Mouse (Mus musculus) CD4-positive, CD25-positive, alpha-beta regulatory T cell, adult 4 months (primary cell): ENCODE measurements around the gene Jam3. TPM values are rescaled to one million over a fixed set of nuclear protein-coding genes. Genes with fewer than 3 reads are reported as not detected.
"Not testable (repeated sequence)": the region's sequence is repeated elsewhere in the genome, so short reads cannot be mapped to it uniquely, and the experiment has no call there.

Experiments used
- ATAC-seq: one replicate; pipeline ENCODE4 v1.8.0; 2017
- polyA plus RNA-seq, 2 experiments: library from polyadenylated mRNA; unstranded; fragments of 100-300 nt; shearing (Covaris generic); gene quantifications; one replicate each; pipeline ENCODE4 v1.2.1; 2017

The Jam3 gene
- polyA plus RNA-seq, 2 experiments from 2014 or later, result 0.32 to 0.39 TPM

DNA sequence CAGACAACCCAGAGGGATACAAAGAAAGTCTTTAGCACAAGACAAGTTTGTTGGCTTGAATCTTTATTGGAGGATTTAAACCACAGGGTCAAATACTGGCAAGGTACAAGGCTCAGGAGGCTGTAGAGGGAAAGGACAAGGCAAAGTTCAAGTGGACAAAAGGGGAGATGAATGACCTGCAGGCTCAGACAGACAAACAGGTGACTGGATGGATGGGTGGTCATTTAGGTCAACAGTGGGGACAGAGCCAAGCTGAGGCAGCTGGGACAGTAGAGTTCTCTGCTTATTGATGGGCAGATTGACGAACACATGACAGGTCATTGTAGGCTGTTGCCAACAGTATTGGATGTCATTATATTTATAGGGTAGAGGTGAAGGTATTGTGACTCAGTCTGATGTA, 11.8 kb upstream of the Jam3 start:
- no peak for ATAC-seq

DNA sequence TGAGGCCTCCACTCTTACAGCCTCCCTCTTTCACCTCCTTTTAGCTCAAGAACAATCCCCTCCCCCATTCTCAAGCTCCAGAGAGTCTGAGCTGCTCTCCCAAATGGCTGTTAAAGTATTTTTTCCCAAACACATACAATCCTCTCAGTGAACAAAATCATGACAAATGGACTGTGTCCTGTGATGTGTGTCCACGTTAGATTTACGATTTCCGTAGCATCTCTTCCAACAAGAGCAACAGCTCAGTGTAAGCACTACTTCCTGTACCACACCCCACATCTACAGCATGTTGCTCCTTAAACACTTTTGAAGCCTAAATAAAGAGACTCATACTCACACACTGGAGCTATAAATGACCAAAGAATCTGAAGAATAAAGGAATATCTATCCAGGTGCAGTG, 10.4 kb upstream of the Jam3 start:
- no peak for ATAC-seq

DNA sequence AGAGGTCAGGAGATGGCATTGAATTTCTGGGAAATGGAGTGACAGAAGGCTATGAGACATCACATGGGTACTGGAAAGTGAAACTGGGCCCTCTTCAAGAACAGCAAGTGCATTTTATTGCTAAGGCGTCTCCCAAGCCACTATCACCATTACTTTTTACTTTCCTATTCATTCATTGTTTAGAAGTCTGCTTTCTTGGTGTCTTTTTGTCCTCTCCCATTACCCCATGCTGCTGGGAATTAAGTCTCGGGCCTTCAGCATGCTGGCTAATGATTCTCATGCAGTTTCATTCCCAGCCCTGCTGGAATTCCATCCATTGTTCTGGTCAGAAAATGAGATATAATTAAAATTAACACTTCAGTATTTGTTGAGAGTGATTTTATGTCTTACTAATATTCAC, 9.7 kb upstream of the Jam3 start:
- ATAC-seq, result no peak

DNA sequence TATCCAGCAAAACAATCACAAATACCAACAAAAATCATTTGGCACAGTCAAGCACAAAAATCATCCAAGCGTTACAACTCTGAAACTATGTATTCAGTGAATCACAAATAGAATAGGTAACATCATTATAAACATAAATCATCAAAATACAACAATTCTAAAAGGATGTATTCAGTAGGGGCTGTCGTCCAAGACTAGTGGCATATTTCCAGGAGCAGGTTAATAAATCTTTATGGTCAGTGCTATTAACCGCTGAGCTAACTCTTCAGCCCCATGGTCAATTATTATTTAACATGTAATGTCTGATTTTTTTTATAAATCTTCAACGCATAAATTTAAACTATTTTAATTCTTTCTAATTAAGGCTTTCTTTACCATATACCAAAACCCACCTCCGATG, 8.4 kb upstream of the Jam3 start:
- ATAC-seq, result not testable (repeated sequence)

DNA sequence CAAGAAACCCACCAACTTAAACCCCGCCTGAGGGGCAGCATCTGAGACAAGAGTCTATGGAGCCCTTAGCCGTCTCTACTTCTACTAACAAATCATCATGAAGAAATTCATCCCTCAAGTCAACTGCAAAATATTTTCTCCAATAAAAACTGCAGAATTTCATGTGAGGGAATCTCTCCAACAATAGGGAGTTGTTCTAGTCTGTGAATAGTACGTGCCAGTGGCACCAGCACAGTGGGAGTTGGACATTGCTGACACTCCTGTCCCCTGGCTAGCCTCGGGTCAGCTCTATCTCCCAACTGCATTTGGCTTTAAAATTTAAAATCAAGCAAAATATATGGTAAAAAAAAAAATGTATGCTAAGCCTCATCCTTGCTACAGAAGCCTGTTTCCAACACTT, 1.4 kb downstream of the Jam3 start:
- no peak for ATAC-seq

DNA sequence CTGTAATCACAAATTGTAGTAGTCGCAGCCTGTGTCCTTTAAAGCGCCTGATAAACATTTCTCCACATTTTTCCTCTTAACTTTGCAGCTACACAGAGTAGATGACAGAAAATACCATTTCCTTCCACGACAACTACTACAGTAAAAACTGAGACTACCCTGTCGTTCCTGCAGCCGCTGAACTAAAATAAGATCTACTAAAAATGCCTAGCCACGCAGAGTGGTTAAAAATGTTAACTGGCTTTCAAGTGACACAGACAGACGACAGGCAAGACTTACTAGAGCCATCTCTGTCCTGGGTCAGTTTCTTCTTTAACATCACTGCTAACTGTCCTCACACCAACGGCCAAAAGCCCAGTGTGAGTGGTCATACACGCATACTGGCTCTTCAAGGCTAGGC, 5.4 kb downstream of the Jam3 start:
- ATAC-seq, result no peak

DNA sequence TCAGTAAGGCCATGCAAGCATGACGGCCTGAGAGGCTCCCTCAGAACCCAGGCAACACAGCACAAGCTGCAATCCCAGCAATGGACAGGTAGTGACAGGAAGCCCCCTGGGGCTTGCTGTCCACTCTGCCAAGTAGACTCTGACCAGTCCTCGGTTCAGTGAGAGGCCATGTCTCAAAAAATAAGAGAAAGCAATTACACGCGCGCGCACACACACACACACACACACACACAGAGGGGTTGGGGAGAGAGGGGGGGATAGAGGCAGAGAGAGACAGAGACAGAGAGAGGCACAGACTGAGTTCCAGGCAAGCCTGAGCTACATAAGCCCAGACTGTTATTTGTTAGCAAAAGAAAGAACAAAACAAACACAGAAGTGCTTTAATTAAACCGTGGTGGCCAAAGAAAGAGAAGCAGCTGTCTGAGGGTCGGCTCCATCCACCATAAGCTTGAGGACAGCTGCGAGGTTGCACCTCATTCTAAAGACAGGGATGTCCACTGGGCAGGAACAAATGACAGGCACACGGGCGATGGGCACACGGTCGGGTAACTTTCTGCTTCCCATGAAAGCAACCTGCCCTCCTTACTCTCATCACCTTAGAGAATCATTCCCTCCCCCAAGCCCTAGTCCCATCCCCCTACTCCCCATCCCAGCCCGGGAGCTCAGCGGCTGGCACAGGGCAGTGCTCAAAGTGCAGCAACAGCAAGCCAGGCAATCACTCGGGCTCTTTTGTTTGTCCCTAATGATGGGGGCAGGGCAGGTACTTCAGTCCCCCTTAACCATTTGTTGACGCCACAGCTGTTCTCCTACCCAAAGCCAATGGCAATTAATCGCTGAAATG, 6.4 kb downstream of the Jam3 start:
- no peak for ATAC-seq

DNA sequence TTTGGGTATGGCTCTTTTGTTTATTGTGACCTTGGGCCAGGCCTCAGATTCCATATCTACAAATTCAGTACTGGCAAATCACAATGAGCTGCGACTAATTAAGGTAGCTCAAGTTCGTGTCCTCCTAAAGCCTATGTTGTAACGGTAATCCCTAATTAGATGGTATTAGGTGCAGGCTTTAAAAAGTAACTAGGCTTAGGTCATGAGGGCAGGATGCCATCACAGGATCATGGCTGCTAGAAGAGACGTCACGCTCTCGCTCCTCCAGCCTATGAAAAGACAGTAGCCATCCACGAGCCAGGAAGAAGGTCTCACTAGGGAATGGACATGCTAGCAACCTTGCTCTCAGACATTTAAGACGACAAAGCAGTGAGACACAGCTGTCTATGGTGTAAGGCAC, 7.3 kb downstream of the Jam3 start:
- no peak for ATAC-seq

DNA sequence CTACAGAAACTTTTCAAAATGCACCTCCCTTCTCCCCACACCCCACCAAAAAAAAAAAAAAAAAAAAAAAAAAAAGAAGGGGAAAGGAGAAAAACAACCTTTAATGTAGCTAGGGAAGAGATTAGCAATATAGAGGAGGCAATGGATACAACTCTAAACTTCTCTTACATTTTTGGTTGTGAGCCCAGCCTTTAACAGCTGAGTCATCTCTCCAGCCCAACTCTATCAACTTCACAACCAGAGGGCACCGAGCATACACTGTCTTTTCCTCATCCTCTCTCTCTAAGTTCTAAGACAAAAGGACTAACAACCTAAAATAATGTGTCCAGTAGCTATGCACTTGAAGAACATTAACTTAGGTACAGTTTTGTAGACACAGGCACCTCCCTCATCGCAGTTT, 8.4 kb downstream of the Jam3 start:
- no peak for ATAC-seq

DNA sequence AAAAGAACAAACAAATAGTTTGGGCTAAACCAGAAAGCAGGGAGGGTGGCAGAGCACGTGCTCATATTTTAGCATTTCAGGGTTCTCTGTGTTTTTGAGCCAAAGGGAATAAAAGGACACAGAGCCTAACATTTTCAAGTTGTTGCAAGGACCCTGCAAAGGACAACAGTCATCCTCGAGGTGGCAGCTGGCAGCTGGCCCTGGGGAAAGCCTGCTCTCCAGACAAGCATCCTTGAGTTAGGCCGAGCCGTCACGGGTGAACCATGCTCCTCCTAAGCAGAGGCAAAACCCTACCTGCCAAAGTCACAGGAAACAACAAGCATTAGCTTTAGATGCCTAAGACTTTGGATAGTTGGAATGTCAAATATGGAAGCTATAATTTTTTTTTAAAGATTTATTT, 10.2 kb downstream of the Jam3 start:
- no peak for ATAC-seq

DNA sequence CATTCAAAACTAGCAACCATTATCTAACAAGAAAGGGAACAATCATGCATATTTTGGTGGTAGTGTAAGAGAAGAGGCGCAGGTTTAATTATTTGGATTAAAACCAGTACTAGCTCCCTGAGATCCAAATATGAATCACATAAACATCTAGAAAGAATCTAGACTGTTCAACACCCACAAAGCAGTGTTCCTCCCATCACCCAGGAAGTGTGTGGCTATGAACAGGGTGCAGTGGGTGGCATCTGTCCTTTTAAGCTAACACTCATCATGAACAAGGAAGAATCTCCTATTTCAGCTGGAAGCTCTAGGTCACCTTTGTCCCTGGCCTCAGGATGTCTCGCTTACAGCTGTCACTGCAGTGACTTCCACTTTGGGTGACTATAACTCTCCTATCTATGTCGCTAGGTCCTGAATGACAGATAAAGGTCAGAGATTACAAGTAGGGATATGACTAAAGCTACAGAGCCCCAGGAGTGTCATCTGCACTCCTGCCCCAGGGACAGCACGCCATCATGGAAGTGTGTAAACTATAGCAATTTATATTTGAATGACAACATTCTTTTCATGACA, 10.9 kb downstream of the Jam3 start:
- ATAC-seq, result no peak

DNA sequence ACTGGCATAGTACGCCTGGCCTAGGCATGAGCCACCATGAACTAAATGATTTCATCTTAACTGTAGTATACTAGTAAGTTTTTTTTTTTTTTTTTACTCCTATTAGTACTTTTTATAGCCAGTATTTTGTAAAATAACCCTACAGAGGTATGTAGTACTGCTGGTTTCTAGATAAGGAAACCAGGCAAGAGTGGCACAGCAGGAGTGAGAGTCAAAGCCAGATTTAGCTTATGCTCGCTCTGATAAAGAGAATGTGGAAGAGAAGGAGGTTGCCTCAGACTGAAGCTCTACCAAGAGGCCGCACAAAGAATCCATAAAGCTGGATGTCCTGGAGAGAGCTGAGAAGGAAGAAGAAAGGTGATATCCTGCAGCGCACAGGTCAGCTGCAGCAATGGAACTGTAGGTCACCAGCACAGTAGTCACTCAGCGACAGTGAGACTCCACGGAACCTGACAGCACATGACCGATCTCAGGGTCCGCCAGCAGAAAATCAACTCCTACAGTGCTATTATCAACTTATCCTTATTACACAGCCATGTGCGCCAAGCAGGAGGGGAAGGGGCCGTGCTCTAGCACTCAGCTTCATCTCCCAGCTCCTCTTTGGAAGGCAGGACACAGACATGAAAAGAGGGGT, 14.7 kb downstream of the Jam3 start:
- ATAC-seq, result no peak

DNA sequence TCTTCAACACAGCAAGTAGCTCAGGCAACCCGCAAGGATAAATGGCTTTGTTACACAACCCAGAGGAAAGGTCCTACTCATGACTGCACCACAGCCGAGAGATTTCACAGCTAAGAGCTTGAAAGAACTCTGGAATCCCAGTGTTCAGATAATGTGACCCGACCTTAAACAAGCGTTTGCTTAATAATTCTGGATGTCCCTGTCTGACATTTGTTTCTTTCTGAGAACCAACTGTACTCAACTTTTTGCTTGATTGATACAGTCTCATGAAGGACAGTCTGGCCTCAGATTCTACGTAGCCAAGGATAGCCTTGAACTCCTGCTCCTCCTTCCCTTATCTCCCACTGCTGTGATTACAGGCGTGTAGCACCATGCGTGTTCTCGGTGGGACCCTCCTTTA, 18.6 kb downstream of the Jam3 start:
- ATAC-seq, result no peak

DNA sequence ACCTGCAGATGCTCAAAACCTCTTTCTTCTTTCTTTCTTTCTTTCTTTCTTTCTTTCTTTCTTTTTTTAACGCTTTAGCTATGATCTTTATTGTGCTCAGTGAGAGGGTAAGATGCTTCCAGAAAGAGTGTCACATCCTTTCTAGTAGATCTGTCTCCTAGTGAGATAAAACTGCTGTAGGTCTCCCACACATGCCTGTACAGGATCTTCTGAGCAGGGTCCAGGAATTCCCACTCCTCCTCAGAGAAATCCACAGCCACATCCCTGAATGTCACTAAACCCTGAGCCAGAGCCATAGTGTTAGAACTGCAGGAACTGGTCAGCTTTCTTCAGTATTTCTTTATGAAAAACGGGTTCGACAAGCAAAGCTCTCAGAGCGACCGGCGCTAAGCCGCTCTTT, 19.8 kb downstream of the Jam3 start:
- ATAC-seq, result no peak

DNA sequence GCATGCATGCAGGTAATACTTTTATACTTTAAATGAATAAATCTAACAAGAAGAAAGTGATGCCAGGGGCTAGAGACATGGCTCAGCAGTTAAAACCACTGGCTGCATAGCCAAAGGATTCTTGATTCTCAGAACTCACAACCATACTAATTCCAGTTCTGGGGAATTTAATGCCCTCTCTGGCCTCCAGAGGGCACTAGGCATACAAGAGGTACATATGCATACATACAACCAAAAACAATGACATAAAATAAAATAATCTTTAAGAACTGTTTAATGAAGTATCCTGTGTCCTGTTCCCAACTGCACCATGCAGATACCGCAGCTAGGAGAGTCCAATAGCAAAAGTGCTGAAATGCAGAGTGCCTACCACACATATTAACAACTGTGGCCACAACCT, 20.8 kb downstream of the Jam3 start:
- ATAC-seq, result no peak

DNA sequence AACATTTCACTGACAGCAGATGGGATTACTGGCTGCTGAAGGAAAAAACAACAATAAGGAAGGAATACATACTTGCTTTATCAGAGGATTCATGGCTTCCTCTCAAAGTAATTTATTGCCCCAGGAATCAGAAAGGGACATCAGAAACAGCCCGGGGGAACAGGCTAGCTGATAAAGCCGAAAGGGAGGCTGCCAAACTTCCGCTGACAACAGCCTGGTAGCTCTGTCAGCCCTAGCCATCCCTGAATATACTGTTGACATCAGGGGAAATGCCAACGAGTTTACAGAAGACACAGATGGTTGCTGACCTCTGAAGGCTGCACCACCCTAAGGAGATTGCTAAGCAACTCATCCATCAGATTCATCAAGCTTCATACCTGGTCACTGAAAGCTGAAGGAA, 26.6 kb downstream of the Jam3 start:
- no peak for ATAC-seq

DNA sequence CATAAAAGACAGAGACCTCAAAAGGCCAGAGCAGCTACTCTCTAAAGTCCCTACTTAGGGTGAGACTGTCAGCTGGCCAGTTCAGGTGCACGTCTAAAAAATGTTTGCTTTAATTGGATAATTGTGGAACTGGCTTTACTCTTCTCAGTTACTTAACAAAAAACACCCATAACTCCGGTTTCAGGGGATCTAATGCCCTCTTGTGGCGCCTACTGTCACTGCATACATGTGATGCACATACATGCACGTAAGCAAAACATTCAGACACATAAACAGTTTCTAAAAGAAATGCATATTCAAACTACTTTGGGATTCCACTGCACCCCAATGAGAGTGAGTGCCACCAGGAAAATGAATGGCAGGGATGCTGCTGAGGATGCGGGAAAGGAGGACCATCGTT, 28.7 kb downstream of the Jam3 start:
- no peak for ATAC-seq

DNA sequence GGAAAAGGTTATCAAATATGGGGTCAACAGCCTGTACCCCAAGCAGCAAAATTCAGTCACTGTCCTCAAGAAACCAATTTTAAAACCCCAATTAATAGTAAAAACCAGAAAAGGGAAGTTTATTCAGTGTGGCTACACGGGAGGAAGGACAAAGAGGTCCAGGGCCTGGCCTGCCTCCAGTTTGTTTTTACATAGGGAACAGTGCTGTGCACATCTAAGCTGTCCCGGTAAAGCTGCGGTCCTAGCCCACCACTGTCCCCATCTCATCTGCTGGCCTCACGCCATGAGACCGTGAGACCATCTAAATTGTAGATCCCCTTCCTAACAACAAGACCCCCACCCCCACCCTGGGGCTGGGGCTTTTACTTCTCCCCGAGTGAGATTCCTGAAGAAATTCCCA, 29.8 kb downstream of the Jam3 start:
- no peak for ATAC-seq

DNA sequence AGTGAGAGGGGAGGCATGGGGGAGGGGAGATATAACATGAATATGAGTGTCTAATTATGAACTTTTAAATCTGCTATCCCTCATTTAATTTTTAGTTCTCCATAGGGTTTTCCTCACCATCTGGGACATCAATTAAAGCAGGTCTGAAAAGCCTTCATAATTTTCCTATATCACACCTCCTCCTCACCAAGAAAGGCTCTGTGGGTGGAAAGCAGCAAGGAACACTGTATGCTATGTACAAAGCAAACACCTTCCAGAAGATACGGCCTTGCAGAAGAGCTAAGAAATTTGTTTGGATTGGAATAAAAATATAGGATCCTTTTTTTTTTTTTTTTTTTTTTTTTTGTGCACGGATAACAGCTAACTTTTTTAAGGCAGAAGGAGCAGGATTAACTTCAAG, 31.3 kb downstream of the Jam3 start:
- no peak for ATAC-seq

DNA sequence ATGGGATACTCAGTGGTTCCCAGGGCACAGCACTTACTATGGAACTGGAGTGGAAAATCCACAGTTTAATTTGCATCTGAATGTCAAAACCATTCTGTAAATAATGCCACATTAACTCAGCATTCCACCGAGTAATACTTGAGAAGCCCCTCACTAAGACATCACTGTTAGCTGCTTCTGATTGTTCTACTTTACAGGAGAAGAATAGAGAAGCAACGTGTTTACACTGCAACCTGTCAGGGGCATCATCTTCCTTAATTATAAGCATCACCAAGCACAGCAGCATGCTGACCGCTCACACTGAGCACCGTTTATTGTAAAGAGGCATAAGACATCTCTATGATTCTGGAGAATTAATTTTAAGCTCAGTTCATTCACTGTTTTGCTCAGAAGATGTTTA, 32.3 kb downstream of the Jam3 start:
- no peak for ATAC-seq

DNA sequence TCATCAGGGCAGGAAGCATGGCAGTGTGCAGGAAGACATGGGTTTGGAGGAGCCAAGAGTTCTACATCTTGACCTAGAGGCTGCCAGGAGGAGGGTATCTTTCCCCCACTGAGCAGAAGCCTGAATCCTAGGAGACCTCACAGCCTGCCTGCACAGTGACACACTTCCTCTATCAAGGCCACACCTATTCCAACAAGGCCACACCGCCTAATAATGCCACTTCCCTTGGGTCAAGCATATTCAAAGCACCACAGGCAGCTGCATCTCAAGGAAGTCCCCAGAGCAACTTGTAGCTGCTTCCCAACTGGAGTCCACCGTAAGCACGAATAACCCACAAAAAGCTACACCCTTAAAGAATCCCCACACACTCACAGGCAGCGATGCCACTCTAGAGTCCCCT, 33.1 kb downstream of the Jam3 start:
- no peak for ATAC-seq

DNA sequence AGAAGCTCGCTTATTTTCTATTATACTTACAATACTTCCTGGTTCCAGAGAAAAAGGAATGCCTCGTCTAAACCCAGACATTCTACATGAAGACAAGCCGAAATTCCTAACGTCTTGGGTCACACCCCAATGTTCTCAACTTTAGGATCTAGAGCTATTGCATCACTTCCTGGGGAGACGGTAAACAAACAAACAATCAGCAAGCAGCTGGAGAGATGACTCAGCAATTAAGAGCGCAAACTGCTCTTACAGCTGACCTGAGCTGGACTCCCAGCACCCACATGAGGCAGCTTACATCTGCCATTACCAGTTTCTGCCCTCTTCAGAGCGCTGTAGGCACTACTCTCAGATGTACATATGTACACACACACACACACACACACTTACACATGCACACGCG, 34.0 kb downstream of the Jam3 start:
- no peak for ATAC-seq

DNA sequence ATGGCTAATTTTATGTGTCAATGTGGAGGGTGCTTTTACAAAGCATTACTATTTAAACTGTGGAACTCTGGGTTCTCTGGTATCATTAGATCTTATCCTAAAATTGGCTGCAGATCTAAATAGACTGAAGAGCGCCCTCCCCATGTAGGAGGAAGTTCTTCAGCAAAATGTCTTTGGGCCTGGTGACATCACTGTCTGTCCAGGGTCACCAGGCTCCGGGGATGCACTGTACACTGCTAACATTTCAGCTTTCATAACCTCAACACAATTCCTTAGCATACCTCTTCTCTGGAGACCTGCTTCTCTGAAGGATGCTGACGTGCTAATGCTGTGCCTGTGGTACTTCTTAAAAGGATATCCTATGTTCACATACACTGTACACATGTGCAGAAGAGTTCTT, 43.5 kb downstream of the Jam3 start:
- no peak for ATAC-seq

DNA sequence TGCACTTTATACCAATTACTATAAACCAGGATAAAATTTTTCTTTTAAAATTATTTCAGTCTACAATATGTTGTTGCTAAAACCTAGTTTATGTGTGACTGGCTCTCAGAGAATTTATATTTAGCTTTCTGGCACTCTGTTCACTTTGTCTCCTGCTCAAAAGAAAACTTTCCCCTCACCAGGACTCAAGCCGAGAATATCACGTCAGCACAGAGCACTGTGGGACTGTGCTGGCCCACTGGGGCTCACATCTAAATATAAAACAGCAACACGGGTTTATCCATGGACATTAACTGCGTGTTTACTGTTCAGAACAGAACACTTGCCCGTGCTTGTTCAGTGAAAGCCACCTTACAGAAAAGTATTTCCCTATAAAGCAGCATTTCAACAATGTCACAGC, 44.5 kb downstream of the Jam3 start:
- no peak for ATAC-seq
